Mouse (Mus musculus) spleen, postnatal 14 days (tissue): Measurements from ENCODE around the gene Msi1.

ENCODE experiments used
- DNase-seq, 2 experiments: peaks; one replicate each; pipeline ENCODE4 v3.0.0; 2021 to 2022; ENCODE audit warnings: low spot score in 2 of 2

Gene Msi1

DNA sequence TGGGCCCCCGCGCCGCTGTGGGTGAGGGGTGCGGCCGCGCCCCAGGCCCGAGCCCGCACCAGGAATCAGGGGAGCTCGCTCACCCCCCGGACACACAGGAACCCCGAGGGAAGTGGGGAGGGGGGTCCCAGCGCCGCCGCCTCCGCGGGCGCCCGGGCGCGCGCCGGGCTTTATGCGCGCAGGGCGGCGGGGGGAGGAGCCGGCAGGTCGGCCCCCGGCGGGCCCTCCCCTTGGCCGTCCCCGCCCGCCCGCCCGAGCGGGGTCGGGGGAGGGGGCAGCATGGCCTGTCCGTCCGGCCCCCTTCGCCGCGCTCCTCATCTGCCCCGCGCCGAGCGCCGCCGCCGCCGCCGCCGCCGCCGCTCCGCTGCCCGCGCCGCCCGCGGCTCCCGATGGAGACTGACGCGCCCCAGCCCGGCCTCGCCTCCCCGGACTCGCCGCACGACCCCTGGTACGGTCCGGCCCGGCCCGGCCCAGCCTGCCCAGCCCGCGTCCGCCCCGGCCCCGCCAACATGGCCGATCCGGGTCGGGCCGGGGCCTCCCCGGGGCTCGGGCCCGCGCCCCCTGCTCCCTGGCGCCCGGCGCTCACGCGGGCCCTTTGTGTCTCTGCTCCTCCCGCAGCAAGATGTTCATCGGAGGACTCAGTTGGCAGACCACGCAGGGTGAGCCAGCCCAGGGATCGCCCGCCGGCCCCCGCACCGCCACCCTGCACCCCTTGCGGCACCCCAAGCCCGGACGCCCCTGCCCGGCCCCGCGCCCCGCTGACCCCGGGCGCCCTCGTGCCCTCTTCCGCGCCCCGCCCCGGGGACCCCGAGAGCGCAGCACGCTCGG is at the start of gene Msi1:
Gene Msi1, plus strand, starts transcription at position 241 of the 828 bp plus-strand sequence.
- DNase-seq = no peak

DNA sequence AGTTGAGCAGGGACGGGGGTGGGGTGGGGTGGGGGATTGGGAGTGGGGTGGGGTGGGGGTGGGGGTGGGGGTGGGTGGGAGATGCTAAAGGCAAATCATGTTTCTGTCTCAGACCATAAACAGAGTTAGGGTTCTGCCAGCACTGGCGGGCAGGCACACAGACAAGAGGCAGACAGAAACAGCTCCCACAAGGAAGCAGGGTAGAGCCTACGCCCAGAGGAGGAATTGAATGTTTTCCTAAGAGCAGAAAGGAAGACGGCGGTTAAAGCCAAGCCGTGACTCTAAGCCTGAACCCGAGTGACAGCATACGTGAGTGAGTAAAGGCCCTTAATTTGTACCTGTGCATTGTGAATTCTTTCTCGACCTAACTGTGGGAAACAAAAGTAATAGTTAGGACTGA is 37.5 kb upstream of the Msi1 start:
- no peak for DNase-seq

DNA sequence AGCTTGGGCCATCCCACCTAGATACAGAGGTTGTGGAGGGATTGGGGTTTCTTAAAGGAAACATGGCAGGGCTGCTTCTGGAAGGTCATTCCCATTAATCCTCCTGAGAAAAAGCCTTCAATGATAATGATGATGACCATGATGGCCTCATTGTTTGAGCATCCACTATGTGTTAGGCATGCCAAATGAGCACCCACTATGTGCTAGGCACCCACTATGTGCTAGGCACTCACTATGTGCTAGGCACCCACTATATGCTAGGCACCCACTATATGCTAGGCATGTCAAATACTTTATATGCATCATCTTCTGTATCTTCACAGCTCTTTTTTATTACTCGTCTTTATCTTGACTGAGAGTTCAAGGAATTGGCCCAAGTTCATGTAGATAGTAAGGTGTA is 36.4 kb upstream of the Msi1 start:
- DNase-seq = no peak

DNA sequence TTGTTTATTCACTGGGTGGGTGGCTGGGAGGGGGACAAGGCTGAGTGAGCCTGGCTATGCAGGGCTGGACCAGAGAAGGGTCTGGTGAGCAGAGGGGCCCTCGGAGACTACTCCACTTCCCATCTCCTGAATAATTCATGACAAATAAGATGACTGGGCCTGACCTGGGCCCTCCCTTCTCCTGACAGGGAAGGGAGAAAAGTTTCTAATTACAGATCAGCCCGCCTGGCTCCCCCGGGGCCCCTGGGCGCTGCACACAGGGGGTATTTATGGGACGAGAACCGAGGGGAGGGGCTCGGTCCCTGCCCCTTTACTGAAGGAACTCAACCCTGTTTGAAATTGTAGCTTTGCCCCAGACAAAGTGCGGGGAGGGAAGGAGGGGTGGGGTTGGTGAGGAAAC is 35.2 kb upstream of the Msi1 start:
- no peak for DNase-seq

DNA sequence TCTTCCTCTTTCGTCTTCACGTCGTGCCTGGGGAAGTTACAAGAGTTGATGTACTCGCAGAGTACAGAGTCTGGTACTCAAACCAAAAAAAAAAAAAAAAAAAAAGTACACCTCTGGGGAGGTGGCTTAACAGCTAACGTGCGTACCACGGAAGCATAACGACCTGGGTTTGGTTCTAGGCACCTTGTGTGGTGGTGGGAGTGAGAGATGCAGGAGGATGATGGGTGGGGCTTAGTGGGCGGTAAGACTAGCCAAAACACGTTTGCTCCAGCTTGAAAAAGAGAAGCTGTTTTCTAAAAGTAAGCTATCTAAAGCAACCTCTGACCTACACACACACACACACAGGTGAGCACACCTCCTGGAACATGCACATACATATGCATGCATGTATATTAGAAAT is 34.6 kb upstream of the Msi1 start:
- DNase-seq = no peak

DNA sequence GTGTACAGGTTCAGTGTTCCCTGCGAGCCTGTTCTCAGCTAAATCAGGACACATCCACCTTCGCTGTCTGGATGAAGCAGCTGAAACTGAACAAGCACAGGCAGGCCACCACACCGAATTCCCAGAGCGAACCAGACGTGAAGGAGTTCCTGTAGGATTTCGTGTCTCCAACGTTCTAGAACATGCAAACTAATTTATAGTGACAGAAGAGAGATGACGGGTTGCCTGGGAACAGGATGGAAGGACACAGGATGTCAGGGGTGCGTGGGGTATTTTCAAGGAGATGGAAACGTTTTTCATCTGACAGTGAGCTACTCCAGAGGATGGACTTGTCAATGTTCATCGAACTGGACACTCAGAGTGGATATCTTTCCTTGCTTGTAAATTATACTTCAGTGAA is 32.7 kb upstream of the Msi1 start:
- no peak for DNase-seq

DNA sequence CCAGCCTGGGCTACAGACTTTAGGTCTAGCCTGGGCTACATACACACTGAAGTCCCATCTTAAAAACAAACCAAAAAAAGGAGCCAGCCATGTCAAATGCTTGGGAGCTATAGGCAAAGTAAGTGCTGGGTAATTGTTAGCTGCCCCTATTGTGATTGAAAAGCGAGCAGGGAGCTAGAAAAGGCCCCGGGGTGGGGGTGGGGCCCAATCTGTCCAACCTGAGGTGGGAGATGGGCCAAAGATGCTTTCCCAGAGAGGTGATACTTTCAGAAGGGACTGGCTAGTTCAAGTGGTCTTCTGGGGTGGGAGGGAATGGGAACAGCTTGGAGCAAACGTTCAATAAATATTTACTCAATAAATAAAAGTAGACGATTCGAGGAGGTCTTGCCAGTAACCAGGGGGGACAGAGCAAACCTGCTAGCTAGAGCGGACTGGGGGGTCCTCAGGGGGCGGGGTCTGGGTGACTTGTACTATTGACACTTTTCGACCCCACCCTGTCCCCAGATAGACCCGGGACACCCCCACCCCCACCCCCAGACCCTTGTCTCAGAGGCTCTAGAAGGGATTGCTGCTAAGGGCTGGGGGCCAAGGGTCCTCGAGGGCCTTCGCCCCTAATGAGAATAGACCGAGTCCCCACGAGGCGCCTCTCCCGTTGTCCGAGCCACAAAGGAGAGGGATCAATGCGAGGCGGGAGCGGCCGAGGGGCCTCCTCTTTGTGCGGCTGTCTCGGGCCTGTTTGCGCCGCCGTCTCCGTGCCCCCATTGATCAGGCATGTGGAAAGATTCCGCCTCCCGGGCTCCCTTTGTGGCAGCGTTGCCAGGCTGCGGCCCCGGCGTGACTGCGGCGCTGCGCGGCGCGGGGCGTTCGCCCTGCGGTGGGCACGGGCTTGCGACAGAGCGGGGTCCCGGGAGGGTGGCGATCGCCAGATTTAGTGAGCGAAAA is 31.3 kb upstream of the Msi1 start:
- DNase-seq = no peak

DNA sequence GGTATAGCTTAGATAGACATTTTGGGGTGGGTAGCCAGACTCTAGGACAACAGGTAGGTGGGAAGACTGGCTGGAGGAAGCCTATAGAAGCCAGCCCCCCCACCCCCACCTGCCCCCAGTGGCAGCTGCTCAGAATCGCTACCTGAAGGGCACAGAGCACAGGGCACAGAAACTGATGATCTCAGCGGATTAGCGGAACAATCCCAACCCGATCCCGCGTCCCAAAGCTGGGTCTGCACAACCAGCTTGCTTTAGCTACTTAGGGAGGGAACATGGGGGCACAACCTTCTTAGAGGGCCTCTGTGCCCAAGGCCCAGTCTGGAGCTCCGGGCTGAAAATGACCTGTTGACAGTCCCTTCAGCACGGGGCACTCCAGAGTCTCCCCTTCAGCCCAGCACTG is 27.3 kb upstream of the Msi1 start:
- no peak for DNase-seq

DNA sequence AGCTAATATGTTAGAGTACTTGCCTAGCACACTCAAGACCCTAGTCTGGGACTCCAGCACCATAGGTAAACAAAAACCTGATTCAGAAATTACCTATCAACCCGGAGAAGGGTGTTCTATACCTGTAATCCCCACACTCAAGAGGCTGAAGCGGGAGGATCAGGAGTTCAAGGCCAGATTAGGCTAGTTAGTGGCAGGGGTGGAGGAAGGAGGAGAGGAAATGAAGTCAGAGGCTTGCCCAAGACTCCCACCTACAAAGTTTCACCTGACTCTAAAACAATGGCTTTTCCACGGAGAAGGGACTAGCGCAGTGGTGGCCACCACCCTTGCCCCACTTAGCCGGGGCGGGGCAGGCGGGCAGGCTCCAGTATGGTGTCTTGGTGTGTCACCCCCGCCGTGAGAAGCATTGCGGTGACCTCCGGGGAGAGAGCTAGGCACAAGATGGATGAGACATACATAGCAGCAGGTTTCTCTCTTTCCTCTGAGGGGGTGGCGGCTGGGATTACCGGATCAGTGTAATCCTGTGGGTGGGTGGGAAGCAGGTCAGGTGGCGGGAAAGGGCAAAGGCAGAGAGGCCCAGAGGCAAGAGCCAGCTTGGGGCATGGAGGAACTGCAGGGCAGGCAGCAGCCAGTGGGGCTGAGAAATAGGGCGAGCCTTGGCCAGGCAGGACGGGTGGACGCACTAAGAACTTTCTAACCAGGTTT is 25.8 kb upstream of the Msi1 start:
- no peak for DNase-seq

DNA sequence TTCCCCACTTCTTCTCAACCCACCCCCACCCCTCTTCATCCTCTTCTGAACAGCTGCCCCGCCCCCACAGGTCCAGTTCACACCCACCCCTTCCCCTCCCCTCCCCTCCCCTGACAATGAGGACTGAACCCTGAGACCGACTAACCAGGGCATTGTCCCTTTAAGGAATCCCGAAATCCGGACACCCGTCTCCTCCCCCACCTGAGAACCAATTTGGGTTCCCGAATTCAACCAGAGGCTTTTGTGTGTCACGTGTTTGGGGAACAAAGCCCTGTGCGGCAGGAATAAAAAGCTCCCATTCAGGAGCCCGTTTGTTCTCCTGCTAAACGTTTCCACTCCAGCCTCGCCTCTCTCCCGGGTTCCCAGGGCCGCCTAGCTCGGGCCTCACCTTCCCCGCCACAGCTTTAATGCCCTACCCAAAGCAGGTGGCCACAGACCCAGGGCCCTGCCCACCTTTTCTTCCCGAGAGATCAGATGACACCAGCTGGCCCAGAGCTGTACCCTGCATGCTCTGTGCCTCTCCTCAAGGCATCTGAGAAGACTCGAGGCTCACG is 25.1 kb upstream of the Msi1 start:
- no peak for DNase-seq

DNA sequence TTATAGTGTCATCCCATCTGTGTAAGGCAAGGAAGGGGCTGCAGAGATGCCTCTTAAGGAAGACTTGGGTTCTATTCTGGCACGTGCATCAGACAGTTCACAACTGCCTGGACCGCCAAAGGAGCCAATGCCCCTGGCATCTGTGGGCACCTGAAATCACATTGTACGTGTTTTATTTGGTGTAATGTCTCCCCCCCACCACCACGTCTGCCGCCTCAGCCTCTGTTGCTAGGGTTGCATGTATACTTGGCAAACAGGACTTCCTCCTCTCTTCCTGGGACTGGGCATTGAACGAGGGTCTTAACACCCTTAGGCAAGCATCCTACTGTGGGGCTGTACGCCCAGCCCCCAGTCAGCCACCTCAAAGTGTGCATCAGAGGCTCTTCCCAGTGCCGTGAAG is 24.2 kb upstream of the Msi1 start:
- no peak for DNase-seq

DNA sequence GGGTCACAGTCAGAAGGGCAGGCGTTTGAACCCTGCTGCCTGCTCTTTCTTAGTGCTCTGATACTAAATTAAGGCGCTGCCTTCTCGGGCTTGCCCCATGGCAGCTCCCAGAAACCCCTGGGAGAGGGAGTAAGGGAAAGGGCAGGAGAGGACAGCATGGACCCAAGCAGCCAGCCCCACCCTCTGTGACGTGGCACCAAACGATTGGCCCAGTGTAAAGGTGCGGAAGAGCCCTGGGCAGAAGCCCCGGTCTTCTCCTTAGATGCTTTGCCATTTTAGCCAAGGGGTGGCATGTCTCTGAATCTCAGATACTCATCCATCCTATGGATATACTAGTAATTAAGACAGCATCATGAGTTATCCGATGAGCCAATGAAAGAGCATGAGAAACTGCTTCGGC is 21.3 kb upstream of the Msi1 start:
- no peak for DNase-seq

DNA sequence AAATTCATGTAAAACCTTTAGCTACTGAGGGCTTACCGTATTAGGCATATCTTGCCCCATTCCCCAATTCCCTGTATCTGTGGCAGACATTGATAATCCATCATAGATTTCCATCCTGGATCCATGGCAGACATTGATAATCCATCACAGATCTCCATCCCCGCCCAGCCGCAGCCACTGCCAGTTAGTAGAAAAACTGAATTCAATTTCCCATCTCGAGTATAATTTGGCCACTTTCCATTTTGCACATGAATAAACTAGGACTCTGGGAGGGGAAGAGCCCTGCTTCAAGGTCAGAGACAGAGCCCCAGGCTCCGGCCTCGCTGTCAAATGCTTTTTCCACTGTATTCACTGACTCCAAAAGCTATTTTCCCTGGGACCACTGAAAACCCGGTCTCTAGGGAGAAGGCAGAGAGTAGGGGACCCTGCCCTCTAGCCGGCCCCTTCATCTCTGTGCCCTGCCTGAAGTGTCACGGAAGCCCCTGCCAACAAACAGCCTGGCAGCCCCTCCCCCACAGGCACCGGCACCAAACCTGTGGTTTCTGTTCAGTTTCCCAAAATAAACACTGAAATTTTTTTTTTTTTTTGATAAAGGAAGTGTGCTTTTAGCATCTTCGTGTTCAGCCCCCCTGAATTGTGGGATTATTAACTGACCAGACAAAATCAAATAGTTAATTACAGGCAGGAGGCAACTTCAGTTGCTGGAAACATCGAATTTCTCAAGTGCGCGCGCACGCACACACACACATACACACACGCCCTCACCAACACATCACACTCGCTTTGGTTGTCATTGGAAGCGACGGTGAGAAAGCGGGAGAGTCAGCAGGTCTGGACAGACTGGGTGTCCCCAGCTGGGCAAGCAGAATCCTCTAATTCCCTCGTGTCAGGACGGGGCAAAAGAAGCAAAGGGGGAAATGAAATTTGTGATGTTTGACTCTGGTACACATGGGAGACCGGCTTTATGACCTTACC is 14.0 kb upstream of the Msi1 start:
- no peak for DNase-seq

DNA sequence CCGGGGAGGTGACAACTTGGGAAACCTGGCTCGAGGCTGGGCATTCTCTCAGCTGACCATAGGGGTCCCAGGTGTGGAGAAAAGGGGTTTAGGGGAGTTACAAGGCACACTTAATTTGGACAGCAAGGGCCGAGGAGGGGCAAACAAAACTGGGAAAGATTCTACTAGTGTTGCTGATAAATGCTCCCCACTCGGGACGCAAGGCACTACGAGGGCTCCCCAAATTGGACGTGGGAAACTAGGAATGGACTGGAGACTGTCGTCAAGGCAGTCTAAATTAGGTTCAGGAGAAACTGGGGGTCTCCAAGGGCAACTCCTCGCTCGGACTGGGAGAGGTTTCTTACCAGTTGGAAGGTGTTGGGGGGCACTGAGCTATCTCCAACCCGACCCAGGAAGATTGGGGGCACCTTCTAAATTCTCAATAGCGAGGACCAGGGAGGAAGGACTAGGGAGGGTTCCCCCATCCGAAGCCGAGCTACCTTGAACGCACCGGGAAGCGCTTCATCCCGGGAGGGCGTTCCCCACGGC is 504 bp upstream of the Msi1 start:
- no peak for DNase-seq

DNA sequence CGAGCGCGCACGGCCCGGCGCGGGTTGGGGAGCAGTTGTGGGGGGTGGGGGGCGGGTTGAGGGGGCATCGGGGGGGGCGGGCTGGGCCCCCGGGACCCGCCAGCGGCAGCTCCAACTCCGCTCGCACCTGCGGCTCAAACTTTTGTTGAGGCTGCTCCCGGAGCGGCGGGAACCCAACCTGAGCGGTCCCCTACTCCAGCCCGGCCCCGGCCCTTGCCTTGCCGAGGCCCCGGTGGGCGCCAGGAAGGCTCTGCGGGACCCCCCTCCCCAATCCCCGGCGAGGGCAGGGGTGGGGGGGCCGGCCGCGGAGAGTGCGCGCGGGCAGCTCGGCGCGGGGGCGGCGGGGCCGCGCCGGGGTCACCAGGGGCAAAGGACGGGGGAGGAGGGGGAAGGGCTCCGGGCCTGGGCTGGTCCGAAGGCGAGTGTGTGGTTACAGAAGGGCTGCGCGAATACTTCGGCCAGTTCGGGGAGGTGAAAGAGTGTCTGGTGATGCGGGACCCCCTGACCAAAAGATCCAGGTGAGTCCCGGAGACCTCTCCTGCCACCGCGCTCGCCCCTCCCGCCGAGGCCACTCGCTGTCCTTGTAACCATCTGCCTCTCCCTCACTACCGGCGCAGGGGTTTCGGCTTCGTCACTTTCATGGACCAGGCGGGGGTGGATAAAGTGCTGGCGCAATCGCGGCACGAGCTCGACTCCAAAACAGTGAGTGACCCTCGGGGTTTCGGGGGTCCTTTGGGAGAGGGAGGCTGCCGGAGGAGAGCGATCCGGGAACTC is 975 bp downstream of the Msi1 start:
- DNase-seq = no peak

DNA sequence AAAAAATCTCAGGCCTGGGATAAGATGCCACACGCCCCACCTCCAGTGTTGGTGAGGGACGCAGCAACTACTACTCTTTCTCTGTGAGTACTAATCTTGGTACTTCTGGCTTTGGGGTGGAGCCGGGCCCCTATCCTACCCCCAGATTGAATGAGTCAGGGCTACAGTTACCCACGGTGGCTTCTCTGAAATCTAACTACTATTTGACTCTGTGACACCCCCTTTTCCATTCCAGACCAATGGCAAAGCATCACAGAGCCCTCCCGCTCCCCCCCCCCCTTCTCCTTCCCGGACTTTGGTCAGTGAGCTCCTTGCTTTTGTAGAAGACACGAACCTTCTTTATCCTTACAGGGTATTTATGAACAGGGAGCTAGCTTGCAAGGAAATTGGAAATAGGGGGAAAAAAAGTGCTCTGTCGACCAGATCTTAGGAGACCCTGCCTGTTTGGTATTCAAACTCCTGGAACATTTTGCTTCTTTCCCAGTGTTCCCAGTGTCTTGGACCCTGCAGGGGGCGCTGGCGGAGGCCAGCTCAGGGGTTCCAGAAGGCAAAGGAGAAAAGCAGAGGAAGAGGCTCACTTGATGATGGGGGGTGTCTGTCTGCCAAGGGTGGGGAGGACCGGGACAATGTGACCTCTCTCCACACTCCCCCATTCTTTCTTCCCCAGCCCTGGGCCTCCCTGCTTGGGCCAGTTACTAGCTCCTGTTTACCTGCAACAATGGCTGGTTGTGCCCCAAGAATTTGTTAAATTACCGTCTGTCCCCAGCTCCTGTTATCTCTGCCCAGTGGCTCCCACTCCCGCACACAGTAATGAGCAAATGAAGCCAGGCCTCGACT is 1.9 kb downstream of the Msi1 start:
- no peak for DNase-seq

DNA sequence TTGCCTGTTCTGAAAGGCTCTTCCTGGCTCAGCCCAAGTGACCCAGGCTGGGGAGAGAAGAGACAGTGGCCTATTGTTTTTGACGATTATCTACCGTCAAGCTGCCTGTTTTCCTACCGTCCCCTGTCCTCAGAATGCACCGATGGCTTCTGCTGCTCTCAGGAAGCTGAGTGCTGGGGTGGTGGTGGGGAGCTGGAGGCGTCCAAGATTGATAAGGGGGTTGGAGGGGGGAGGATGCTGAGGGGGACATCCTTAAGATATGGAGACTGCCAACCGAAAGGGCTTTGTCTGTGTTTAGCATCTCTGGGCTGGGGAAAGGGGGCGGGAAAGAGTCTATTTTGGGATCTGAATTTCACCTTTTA is 2.5 kb downstream of the Msi1 start:
- no peak for DNase-seq

DNA sequence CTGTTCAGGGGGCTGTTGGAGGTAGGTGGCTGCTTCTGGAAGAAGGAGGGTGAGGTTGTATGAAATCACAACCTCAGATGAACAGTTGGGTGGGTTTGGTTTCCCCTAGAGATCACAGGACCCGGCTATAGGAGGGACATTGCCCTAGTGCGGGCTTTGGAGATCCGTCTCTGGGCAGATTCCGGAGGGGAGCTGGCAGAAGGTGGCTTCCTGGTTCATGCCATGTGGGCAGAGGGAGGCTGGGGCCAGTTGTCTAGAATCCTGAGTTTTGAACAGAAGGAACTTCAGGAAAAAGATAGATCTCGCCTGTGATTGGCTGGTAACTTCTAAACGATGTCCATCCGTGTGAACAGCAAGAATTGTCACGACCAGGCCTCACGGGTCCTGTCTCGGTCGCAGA is 3.0 kb downstream of the Msi1 start:
- DNase-seq = no peak

DNA sequence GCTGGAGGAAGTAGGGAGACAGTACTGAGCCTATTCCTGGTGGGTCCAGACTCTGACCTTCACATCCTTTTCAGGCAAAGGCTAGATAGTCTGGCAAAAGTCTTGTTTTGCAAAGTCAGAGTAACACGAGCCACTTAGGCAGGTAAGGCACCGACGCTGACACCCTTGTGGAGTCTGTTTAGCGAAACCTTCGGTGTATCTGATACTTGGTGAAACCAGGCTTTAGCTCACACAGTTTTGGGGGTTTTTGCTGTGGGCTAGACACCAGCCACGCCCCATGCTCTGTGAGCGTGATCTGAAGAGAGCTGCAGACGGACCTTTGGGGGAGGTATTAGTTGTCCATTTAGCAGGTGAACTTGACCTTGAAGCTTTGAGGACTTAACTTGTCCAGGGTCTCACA is 3.8 kb downstream of the Msi1 start:
- no peak for DNase-seq
